Mouse (Mus musculus): ENCODE results near the gene Kremen1. TPM values are rescaled to one million over a fixed set of nuclear protein-coding genes. Genes with fewer than 3 reads are reported as not detected.

Kremen1 gene
- polyA plus RNA-seq, 2 experiments, result 20.8 to 30.9 TPM

DNA sequence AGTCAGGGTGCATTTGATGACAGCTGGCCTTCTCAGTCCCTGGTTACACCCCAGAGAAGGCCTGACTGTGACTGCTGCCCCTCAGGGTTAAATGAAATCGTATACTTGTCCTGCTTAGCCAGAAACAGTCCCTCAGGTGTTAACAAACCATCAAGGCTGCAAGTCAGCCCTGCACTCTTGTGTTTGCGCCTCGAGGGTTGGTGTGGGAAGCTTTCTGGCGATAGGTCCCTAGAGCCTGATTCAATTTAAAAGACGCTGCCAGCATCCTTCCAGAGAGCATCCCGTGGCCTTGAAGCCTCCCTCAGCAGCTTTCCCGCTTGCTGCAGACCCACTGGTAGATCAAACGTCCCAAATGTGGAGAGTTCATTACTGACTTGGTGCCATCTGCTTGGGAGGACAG is 82.0 kb downstream of the Kremen1 start:
- DNase-seq (ENCODE audit: low spot score) (no peak), ATAC-seq (ENCODE audit: low FRiP score, low read depth) (no peak)
- no peaks in the 10 kb centered on the region for H3K36me3 ChIP-seq (ENCODE audit: control insufficient read depth, insufficient read depth, low read length)
- H3K4me2 ChIP-seq (replicated peaks; ENCODE audit: low read depth, low read length, severe bottlenecking), result no peak overlapping the region
- H3K4me3 ChIP-seq (replicated peaks; ENCODE audit: low read length), result no peak overlapping the region
- WGBS, result 24% methylated on average over 8 of the region's 8 CpGs
- H3K4me1 ChIP-seq (ENCODE audit: control insufficient read depth, insufficient read depth, low read length), result peaks cover 7% of the 10 kb centered on the region
- H3K9me3 ChIP-seq (ENCODE audit: control insufficient read depth, low read length), result no peaks in the 10 kb centered on the region
- no peak for TF ChIP-seq POLR2A (IDR thresholded peaks at IDR 0.05; ENCODE audit: borderline replicate concordance, extremely low read depth, insufficient read depth, insufficient read length)
- H3K9ac ChIP-seq (ENCODE audit: low read depth, low read length, severe bottlenecking), result no peak overlapping the region
- no peak overlapping the region for H3K27ac ChIP-seq (replicated peaks; ENCODE audit: low read depth, low read length)
- no peaks in the 10 kb centered on the region for H3K27me3 ChIP-seq (ENCODE audit: control insufficient read depth, insufficient read depth, low read length)

DNA sequence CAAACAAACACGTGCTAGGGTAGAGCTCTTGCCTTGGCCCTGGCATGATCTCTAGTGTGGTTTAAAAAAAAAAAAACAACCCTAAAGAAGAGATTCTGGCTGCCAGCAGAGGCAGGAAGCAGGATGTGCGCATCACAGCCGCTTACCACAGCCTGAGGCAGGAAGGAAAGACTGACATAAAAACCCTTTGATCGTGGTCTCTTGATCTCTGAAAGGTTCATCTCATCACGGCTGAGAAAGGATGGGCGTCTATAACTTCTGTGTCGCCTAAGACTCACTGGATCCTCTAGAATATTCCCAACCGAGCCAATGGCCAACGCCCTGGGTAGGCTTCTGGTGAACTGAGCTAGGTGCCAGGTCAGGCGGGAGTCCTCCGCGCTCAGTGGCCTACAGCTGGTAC is 84.2 kb downstream of the Kremen1 start:
- H3K36me3 ChIP-seq (ENCODE audit: control insufficient read depth, insufficient read depth, low read length), result no peaks in the 10 kb centered on the region

DNA sequence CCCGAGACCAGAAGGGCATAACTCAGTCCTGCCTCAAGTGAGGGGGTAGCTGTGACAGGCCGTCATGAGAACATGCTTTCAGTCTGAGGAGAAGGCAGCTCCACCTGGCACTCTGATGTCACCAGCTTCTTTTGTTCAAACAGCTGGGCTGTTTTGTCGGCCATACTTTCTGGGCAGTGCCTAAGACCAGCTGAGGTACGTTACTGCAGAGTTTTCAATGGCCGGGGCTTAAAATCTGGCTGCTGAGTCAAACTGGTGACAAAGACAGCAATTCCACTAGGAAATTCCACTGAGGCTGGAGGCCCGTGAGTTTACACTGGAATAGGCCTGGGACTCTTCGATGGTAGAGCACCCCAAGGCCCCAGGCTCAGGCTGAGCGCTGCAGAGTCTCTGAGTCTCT is 84.7 kb downstream of the Kremen1 start:
- ATAC-seq (ENCODE audit: low FRiP score, low read depth) (peak; percentile 47; the same call in 1 of the 2 replicates), DNase-seq (ENCODE audit: low spot score) (no peak)
- Histone ChIP-seq H3K9me3 (ENCODE audit: control insufficient read depth, low read length) (no peaks in the 10 kb centered on the region), H3K9ac (ENCODE audit: low read depth, low read length, severe bottlenecking) (no peak overlapping the region), H3K4me2 (replicated peaks; ENCODE audit: low read depth, low read length, severe bottlenecking) (no peak overlapping the region), H3K27me3 (ENCODE audit: control insufficient read depth, insufficient read depth, low read length) (no peaks in the 10 kb centered on the region), H3K27ac (replicated peaks; ENCODE audit: low read depth, low read length) (no peak overlapping the region), H3K4me3 (replicated peaks; ENCODE audit: low read length) (no peak overlapping the region), H3K4me1 (ENCODE audit: control insufficient read depth, insufficient read depth, low read length) (no peaks in the 10 kb centered on the region; the same call in 1 of the 2 replicates), H3K36me3 (ENCODE audit: control insufficient read depth, insufficient read depth, low read length) (no peaks in the 10 kb centered on the region)
- 69% methylated on average over 8 of the region's 8 CpGs for WGBS
- TF ChIP-seq POLR2A (IDR thresholded peaks at IDR 0.05; ENCODE audit: borderline replicate concordance, extremely low read depth, insufficient read depth, insufficient read length), result no peak

More for the DNA sequence above, 84.2 kb downstream of the Kremen1 start:
- H3K9me3 ChIP-seq (ENCODE audit: control insufficient read depth, low read length), result no peaks in the 10 kb centered on the region
- H3K4me1 ChIP-seq (ENCODE audit: control insufficient read depth, insufficient read depth, low read length), result no peaks in the 10 kb centered on the region; the same call in 1 of the 2 replicates
- no peak overlapping the region for H3K4me2 ChIP-seq (replicated peaks; ENCODE audit: low read depth, low read length, severe bottlenecking)
- H3K27me3 ChIP-seq (ENCODE audit: control insufficient read depth, insufficient read depth, low read length), result no peaks in the 10 kb centered on the region
- H3K4me3 ChIP-seq (replicated peaks; ENCODE audit: low read length), result no peak overlapping the region
- no peak for TF ChIP-seq POLR2A (IDR thresholded peaks at IDR 0.05; ENCODE audit: borderline replicate concordance, extremely low read depth, insufficient read depth, insufficient read length)
- WGBS, result 66% methylated on average over 12 of the region's 12 CpGs
- H3K9ac ChIP-seq (ENCODE audit: low read depth, low read length, severe bottlenecking), result no peak overlapping the region
- no peak overlapping the region for H3K27ac ChIP-seq (replicated peaks; ENCODE audit: low read depth, low read length)
- ATAC-seq (ENCODE audit: low FRiP score, low read depth), result no peak
- no peak for DNase-seq (ENCODE audit: low spot score)

DNA sequence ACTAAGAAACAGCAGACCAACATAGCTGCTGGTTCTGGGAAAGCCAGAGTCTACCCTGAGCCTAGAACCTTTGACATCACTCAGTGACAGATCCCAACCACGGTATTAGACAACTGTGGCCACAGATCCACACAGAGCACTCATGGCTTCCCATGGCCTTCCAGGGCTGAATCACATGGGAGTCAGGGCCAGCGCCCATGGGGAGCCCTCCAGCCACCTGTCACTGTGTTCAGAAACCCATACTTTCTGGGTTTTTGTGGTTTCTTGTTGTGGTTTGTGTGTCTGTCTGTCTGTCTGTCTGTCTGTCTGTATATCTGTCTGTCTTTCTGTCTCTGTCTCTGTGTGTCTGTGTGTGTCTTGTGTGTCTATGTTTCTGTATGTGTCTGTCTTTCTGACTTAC is 85.5 kb downstream of the Kremen1 start:
- no peaks in the 10 kb centered on the region for H3K36me3 ChIP-seq (ENCODE audit: control insufficient read depth, insufficient read depth, low read length)
- no peak overlapping the region for H3K4me2 ChIP-seq (replicated peaks; ENCODE audit: low read depth, low read length, severe bottlenecking)
- WGBS, result 80% methylated on average over 2 of the region's 2 CpGs
- H3K9me3 ChIP-seq (ENCODE audit: control insufficient read depth, low read length), result no peaks in the 10 kb centered on the region
- ATAC-seq (ENCODE audit: low FRiP score, low read depth), result no peak
- H3K4me1 ChIP-seq (ENCODE audit: control insufficient read depth, insufficient read depth, low read length), result no peaks in the 10 kb centered on the region; the same call in 1 of the 2 replicates
- TF ChIP-seq POLR2A (IDR thresholded peaks at IDR 0.05; ENCODE audit: borderline replicate concordance, extremely low read depth, insufficient read depth, insufficient read length), result no peak
- no peak overlapping the region for H3K27ac ChIP-seq (replicated peaks; ENCODE audit: low read depth, low read length)
- no peak for DNase-seq (ENCODE audit: low spot score)
- H3K27me3 ChIP-seq (ENCODE audit: control insufficient read depth, insufficient read depth, low read length), result no peaks in the 10 kb centered on the region
- H3K9ac ChIP-seq (ENCODE audit: low read depth, low read length, severe bottlenecking), result no peak overlapping the region
- H3K4me3 ChIP-seq (replicated peaks; ENCODE audit: low read length), result no peak overlapping the region

DNA sequence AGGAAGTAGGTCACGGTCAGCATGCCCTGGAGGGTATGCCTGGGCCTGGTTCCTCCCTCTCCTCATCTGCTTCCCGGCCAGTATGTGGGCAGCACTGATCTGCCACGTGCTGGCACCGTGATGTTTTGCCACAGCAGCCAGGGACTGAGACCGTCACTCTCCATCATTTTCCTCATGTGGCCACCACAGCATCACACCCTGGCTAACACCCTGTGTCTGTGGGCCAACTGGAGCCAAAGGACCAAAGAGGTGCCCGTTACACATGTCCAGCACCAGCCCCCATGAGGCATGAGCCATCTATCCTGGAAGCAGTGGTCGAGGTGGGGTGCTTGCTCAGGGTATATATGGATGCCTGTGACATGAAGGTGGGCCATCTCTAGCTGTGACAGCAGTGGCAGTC is 86.2 kb downstream of the Kremen1 start:
- Histone ChIP-seq H3K27me3 (ENCODE audit: control insufficient read depth, insufficient read depth, low read length) (no peaks in the 10 kb centered on the region), H3K4me2 (replicated peaks; ENCODE audit: low read depth, low read length, severe bottlenecking) (no peak overlapping the region), H3K4me3 (replicated peaks; ENCODE audit: low read length) (no peak overlapping the region), H3K27ac (replicated peaks; ENCODE audit: low read depth, low read length) (no peak overlapping the region), H3K36me3 (ENCODE audit: control insufficient read depth, insufficient read depth, low read length) (no peaks in the 10 kb centered on the region), H3K9ac (ENCODE audit: low read depth, low read length, severe bottlenecking) (no peak overlapping the region), H3K9me3 (ENCODE audit: control insufficient read depth, low read length) (no peaks in the 10 kb centered on the region), H3K4me1 (ENCODE audit: control insufficient read depth, insufficient read depth, low read length) (no peaks in the 10 kb centered on the region; the same call in 1 of the 2 replicates)
- WGBS, result 89% methylated on average over 7 of the region's 7 CpGs
- DNase-seq (ENCODE audit: low spot score) (no peak), ATAC-seq (ENCODE audit: low FRiP score, low read depth) (no peak)
- TF ChIP-seq POLR2A (IDR thresholded peaks at IDR 0.05; ENCODE audit: borderline replicate concordance, extremely low read depth, insufficient read depth, insufficient read length), result no peak

DNA sequence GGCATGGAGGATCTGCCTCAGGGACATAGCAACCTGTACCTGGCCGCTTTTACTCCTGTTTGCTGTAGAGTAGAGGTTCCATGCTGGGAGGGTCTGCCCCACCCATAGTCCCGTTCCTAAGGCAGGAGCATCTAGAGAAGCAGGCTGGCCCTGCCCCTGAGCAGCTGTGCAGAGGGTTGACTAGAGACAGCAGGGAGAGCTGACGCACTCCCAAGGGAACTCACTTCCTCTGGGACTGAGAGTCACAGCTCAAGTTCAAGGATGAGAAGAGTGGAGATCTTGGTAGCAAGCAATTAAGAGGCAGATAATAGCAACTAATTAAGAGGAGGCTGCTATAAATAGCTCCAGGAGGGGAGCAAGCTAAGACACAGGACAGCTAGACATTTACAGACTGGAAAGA is 88.5 kb downstream of the Kremen1 start:
- ATAC-seq (ENCODE audit: low FRiP score, low read depth), result no peak
- H3K9ac ChIP-seq (ENCODE audit: low read depth, low read length, severe bottlenecking), result no peak overlapping the region
- WGBS, result 38% methylated on average over 3 of the region's 3 CpGs

More for the DNA sequence above, 88.5 kb downstream of the Kremen1 start:
- DNase-seq (ENCODE audit: low spot score), result no peak
- H3K4me1 ChIP-seq (ENCODE audit: control insufficient read depth, insufficient read depth, low read length), result no peaks in the 10 kb centered on the region; the same call in 1 of the 2 replicates
- no peaks in the 10 kb centered on the region for H3K36me3 ChIP-seq (ENCODE audit: control insufficient read depth, insufficient read depth, low read length)
- no peak overlapping the region for H3K4me2 ChIP-seq (replicated peaks; ENCODE audit: low read depth, low read length, severe bottlenecking)
- TF ChIP-seq POLR2A (IDR thresholded peaks at IDR 0.05; ENCODE audit: borderline replicate concordance, extremely low read depth, insufficient read depth, insufficient read length), result no peak
- no peak overlapping the region for H3K27ac ChIP-seq (replicated peaks; ENCODE audit: low read depth, low read length)
- H3K4me3 ChIP-seq (replicated peaks; ENCODE audit: low read length), result no peak overlapping the region
- H3K9me3 ChIP-seq (ENCODE audit: control insufficient read depth, low read length), result no peaks in the 10 kb centered on the region
- H3K27me3 ChIP-seq (ENCODE audit: control insufficient read depth, insufficient read depth, low read length), result no peaks in the 10 kb centered on the region

Data from limb, embryonic 14.5 days (tissue).